Mouse (Mus musculus) heart, embryonic 13.5 days (tissue): ENCODE measurements at regions not wholly inside any gene's neighbourhood (a gene's known extent, or its start where the extent isn't known, plus 50 kb on each side); places are given as distances from the start of the nearest gene placed in this dataset.

Experiments used
- ATAC-seq: fragments of 200-750 bp; cut with Nextera tagmentation; 2 replicates; pipeline ENCODE4 v1.8.0; 2017; ENCODE audit warnings: moderate TSS enrichment; ENCODE audit not compliant: insufficient number of reproducible peaks, low FRiP score, low TSS enrichment; ENCODE audit errors: extremely low read depth
- H3K27ac ChIP-seq: fragments of 300-500 bp; sonication (generic); replicated peaks from 2 replicates; pipeline ENCODE4 v1.5.1; 2015; ENCODE audit warnings: moderate library complexity, mild to moderate bottlenecking, inconsistent platforms
- H3K27me3 ChIP-seq: fragments of 300-500 bp; sonication (generic); replicated peaks from 2 replicates; pipeline ENCODE4 v1.6.1; 2015; ENCODE audit warnings: mild to moderate bottlenecking, inconsistent platforms
- H3K36me3 ChIP-seq: fragments of 300-500 bp; sonication (generic); 2 replicates; pipeline ENCODE4 v1.6.1; 2015; ENCODE audit warnings: mild to moderate bottlenecking, inconsistent platforms
- H3K4me1 ChIP-seq: fragments of 300-500 bp; sonication (generic); 2 replicates; pipeline ENCODE4 v1.6.1; 2015; ENCODE audit warnings: inconsistent platforms
- H3K4me2 ChIP-seq: fragments of 300-500 bp; sonication (generic); 2 replicates; pipeline ENCODE4 v1.6.1; 2015; ENCODE audit warnings: inconsistent platforms, mild to moderate bottlenecking, moderate library complexity
- H3K4me3 ChIP-seq: fragments of 300-500 bp; sonication (generic); 2 replicates; pipeline ENCODE4 v1.5.1; 2015; ENCODE audit warnings: moderate library complexity, mild to moderate bottlenecking, inconsistent platforms
- H3K9ac ChIP-seq: fragments of 300-500 bp; sonication (generic); 2 replicates; pipeline ENCODE4 v1.6.1; 2015; ENCODE audit warnings: inconsistent platforms, mild to moderate bottlenecking, moderate library complexity
- H3K9me3 ChIP-seq: fragments of 300-500 bp; sonication (generic); 2 replicates; pipeline ENCODE4 v1.6.1; 2016; ENCODE audit warnings: inconsistent platforms
- WGBS: fragments of 180-500 bp; shearing (Covaris S2); methylation state at CpG from one replicate; pipeline ENCODE4 v1.1.7; 2015; ENCODE audit warnings: mixed read lengths; 5-methylcytosine and 5-hydroxymethylcytosine counted together

DNA sequence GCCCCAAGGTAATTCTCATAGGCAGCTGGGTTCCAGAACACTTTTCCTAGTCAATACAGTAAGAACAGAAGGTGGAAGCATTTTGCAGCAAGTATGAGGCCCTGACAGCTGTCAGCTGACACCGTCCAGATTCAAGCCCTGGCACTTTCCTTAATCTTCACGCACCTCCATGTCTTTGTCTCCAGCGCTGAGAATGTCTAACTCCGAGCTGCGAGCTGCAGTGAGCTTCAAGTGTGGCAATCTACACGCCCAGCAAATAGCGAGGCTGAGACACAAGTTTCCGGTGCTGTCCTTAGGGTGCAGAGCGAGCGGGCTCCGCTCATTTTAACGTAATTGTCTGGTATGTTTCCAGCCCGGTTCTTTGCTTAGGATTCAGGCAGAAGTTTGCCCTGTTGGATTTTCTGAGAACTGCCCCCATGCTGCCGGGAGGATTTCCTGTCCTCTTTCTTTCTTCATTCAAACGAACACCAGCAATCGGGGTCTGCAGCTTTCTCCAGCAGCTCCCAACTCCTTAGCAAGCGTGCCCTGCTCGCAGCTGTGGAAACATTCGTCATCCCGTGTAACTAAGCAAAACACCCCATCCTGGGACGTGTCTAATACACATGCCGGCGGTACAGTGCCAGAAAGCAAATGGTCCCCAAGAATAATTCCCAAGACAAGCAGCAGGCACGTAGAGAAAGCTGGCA, 54.5 kb downstream of the Irx3 start:
- Histone ChIP-seq H3K36me3 (no peaks in the 10 kb centered on the region), H3K4me1 (peaks cover 43% of the 10 kb centered on the region), H3K27me3 (peaks cover 10% of the 10 kb centered on the region), H3K4me3 (peak overlapping the region; percentile 22), H3K9ac (peak overlapping the region; percentile 50), H3K4me2 (peak overlapping the region; percentile 57), H3K9me3 (peaks cover 6% of the 10 kb centered on the region), H3K27ac (peak overlapping the region; percentile 38)
- ATAC-seq: no peak
- 34% methylated on average over 24 of the region's 24 CpGs for WGBS

DNA sequence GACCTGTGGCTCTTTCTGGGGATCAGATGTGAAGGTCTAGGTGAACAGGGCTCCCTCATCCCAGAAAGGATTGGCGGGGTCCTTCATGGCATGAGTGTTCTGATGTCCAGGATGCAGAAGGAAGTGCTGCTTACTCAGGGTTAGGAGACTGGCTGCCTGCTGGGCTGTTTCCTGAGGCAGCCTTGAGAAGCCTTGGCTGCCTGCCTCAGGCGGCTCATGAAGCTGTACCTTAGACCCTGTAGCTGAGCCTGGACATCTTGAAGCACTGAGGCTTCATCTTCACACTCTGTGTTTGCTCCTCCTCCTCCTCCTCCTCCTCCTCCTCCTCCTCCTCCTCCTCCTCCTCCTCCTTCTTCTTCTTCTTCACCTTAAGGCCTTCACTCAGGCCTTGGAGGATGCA, 77.2 kb downstream of the Irx3 start:
- H3K27ac ChIP-seq: no peak overlapping the region
- no peaks in the 10 kb centered on the region for H3K9me3 ChIP-seq
- no peak overlapping the region for H3K9ac ChIP-seq
- no peaks in the 10 kb centered on the region for H3K36me3 ChIP-seq
- H3K4me3 ChIP-seq: no peak overlapping the region
- no peak overlapping the region for H3K4me2 ChIP-seq
- no peaks in the 10 kb centered on the region; the same call in 1 of the 2 replicates for H3K27me3 ChIP-seq
- WGBS: 77% methylated on average over 2 of the region's 2 CpGs
- no peak for ATAC-seq
- no peaks in the 10 kb centered on the region for H3K4me1 ChIP-seq
